Mouse (Mus musculus): ENCODE results near the gene 1700020L24Rik. TPM values are rescaled to one million over a fixed set of nuclear protein-coding genes. Genes with fewer than 3 reads are reported as not detected.

The 1700020L24Rik gene
- polyA plus RNA-seq, 1 experiment from 2014 or later = 1.0 TPM

DNA sequence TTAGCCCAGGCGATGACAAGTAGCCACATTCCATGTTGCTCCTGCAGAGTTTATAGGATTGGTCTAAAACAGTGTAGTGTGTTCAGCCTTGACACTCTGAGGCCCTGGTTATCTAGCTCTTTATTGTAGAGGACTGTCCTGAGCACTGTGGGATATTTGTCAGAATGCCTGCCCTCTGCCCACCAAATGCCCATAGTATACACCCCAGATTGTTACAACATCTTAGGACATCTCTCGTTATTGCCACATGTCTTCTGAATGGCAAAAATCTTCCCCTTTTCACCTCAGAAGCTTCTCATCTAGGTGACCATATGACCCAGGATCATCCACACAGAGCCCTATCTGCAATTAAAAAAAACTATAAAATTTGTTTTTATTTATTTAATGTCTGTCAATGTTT is 4.9 kb upstream of the 1700020L24Rik start:
- no peak for ATAC-seq
- WGBS = 80% methylated on average over 2 of the region's 2 CpGs
- H3K27me3 ChIP-seq (replicated peaks; ENCODE audit: control insufficient read depth, insufficient read depth, low read length) = 0 out of 2 replicates have a peak, but pooled peaks cover 5% of the 10 kb centered on the region
- H3K4me1 ChIP-seq (replicated peaks; ENCODE audit: control insufficient read depth, insufficient read depth, low read length) = no peaks in the 10 kb centered on the region
- H3K4me2 ChIP-seq (ENCODE audit: low read length) = no peak overlapping the region
- no peaks in the 10 kb centered on the region for H3K9me3 ChIP-seq (ENCODE audit: control insufficient read depth, low read length)
- no peaks in the 10 kb centered on the region for H3K36me3 ChIP-seq (ENCODE audit: control insufficient read depth, insufficient read depth)
- no peak overlapping the region for H3K9ac ChIP-seq (replicated peaks; ENCODE audit: low read depth, low read length)
- H3K27ac ChIP-seq (ENCODE audit: low read length) = no peak overlapping the region
- H3K4me3 ChIP-seq (replicated peaks; ENCODE audit: low read length) = no peak overlapping the region

DNA sequence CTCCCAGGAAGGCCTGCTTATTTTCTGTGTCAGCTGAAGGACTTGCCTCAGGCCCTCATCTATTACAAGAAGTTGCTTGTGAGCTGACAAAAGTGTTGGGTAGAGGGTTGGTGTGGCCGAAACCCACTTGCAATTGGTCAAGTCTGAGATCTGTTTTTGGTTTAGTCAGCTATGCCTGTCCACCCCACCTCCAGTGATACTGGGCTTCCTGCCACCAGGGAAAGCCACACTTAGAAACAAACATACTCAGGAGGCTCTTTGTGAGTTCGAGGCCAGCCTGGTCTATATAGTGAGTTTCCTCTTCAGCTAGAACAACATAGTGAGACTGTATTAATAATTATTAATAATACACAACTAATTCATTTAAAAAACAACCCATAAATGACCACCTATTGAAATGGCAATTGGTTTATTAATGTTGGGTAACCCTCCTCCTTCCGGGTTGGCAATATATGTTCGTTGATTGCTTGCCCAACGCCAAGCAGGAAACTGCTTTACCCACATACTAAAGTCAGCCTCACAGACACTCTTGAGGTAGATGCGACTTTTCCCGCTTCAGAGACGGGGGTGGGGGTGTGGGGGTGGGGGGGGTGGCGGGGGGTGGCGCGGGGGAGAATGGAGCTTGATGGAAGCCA is 2.1 kb downstream of the 1700020L24Rik start:
- Histone ChIP-seq H3K4me2 (ENCODE audit: low read length) (peak overlapping the region; percentile 77), H3K27ac (ENCODE audit: low read length) (no peak overlapping the region), H3K36me3 (ENCODE audit: control insufficient read depth, insufficient read depth) (no peaks in the 10 kb centered on the region), H3K9me3 (ENCODE audit: control insufficient read depth, low read length) (no peaks in the 10 kb centered on the region), H3K4me3 (replicated peaks; ENCODE audit: low read length) (peak overlapping the region; percentile 72), H3K9ac (replicated peaks; ENCODE audit: low read depth, low read length) (peak overlapping the region; percentile 72), H3K4me1 (replicated peaks; ENCODE audit: control insufficient read depth, insufficient read depth, low read length) (peaks cover 7% of the 10 kb centered on the region), H3K27me3 (replicated peaks; ENCODE audit: control insufficient read depth, insufficient read depth, low read length) (peaks cover 28% of the 10 kb centered on the region)
- WGBS = 33% methylated on average over 11 of the region's 11 CpGs
- no peak for ATAC-seq

DNA sequence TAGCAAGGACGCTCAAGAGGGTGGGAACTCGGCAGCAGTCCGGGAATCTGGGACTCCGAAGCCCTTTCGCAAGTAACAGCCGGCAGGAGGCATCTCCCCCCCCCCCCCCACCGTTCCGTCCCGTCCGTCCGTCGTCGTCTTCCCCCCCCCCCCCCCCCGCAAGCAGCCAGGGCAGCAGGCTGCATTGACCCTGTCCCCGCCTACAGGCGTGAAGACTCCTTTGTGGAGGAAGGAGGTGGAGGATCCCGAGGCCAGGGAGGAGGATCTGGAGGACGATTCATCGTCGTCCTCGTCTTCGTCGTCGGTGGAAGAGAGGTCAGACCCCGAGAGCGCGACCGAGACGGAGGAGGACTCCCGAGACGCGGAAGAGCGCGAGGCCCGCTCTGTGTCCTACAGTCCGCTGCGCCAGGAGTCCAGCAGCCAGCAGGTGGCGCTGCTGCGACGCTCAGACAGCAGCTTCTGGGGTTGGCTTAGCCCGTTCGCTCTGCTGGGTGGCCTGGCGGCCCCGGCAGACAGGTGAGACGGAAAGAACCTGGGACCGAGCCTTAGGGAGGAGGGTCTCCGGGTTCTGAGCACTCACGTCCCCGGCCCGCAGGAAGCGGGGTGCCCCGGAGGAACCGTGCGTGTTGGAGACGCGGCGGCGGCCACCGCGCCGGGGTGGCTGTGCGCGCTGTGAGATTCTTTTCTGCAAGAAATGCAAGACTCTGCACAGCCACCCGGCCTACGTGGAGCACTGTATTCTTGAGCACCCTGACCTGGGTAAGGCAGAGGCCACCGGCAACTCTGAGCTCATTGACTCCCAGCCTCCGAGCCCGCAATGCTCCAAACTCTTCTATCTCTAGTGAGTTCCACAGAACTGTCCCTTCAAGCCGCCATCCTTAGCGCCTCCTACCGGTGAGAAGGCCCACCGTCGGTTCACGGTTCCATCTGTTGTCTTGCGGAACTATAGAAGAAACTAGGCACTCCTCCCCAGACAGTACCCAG is 2.9 kb downstream of the 1700020L24Rik start:
- Histone ChIP-seq H3K36me3 (ENCODE audit: control insufficient read depth, insufficient read depth) (no peaks in the 10 kb centered on the region), H3K4me3 (replicated peaks; ENCODE audit: low read length) (peak overlapping the region; percentile 72), H3K9ac (replicated peaks; ENCODE audit: low read depth, low read length) (peak overlapping the region; percentile 72), H3K27me3 (replicated peaks; ENCODE audit: control insufficient read depth, insufficient read depth, low read length) (peaks cover 36% of the 10 kb centered on the region), H3K27ac (ENCODE audit: low read length) (no peak overlapping the region), H3K4me2 (ENCODE audit: low read length) (peak overlapping the region; percentile 77), H3K4me1 (replicated peaks; ENCODE audit: control insufficient read depth, insufficient read depth, low read length) (peaks cover 11% of the 10 kb centered on the region), H3K9me3 (ENCODE audit: control insufficient read depth, low read length) (no peaks in the 10 kb centered on the region)
- peak; percentile 95 for ATAC-seq
- WGBS = under 1% methylated on average over 66 of the region's 75 CpGs

DNA sequence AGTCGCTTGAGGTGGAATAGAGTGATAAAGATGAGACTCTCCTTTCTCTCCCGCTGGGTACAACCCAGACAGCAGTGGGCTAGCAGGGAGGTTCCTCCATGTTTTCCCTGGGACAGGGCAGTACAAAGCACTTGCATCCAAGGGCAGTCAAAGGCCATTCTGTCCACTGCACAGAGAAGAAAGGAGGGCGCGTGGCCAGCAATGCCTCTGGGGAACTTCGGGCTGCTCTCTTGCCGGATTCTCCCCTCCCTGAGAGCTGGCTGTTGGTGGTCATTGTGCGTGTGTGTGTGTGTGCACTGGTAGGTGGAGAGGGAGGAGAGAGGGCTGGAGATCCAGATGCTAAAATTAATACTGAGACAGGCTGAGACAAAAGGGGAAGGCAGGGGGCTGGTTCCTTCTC is 3.8 kb downstream of the 1700020L24Rik start:
- Histone ChIP-seq H3K4me3 (replicated peaks; ENCODE audit: low read length) (no peak overlapping the region), H3K9ac (replicated peaks; ENCODE audit: low read depth, low read length) (no peak overlapping the region), H3K27ac (ENCODE audit: low read length) (no peak overlapping the region), H3K9me3 (ENCODE audit: control insufficient read depth, low read length) (no peaks in the 10 kb centered on the region), H3K27me3 (replicated peaks; ENCODE audit: control insufficient read depth, insufficient read depth, low read length) (peaks cover 38% of the 10 kb centered on the region), H3K4me1 (replicated peaks; ENCODE audit: control insufficient read depth, insufficient read depth, low read length) (peaks cover 11% of the 10 kb centered on the region), H3K36me3 (ENCODE audit: control insufficient read depth, insufficient read depth) (no peaks in the 10 kb centered on the region), H3K4me2 (ENCODE audit: low read length) (no peak overlapping the region)
- no peak for ATAC-seq
- WGBS = 31% methylated on average over 7 of the region's 7 CpGs

DNA sequence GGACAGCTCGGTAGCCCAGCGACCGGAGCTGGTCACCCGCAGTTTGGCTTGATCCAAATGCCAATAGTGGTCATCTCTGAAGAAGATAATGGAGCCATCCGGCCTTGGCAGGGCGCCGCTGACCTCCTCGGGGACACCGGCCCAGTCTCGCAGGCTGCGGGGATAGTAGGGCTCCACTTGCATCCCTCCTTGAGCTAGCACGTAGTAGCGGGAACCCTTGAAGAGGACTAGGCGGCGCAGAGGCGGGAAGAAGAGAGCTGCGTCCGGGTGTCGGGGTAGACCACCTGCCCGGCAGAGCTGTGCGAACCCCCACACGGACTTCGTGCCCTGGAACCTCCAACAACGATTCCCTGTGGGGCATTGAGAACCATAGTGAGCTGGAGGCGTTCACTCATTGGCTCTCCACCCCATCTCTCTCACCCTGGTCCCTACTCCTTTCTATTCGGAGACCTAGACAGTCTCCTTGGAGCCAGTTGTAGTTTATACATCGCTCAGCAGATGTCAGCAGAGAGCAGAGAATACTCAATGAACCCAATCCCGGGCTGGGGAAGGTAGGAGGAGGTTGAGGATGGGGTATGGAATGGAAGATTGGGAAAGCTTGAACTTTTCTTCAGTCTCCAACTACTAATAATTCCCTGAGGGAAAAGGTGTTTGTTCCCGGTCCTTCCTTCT is 5.3 kb downstream of the 1700020L24Rik start:
- peak overlapping the region; percentile 30 for H3K4me2 ChIP-seq (ENCODE audit: low read length)
- no peak overlapping the region for H3K9ac ChIP-seq (replicated peaks; ENCODE audit: low read depth, low read length)
- 0 out of 2 replicates have a peak, but pooled peaks have one; percentile 16 for ATAC-seq
- H3K27me3 ChIP-seq (replicated peaks; ENCODE audit: control insufficient read depth, insufficient read depth, low read length) = peaks cover 38% of the 10 kb centered on the region
- H3K4me3 ChIP-seq (replicated peaks; ENCODE audit: low read length) = peak overlapping the region; percentile 6; the same call in 1 of the 2 replicates
- H3K36me3 ChIP-seq (ENCODE audit: control insufficient read depth, insufficient read depth) = no peaks in the 10 kb centered on the region
- H3K4me1 ChIP-seq (replicated peaks; ENCODE audit: control insufficient read depth, insufficient read depth, low read length) = peaks cover 11% of the 10 kb centered on the region
- H3K9me3 ChIP-seq (ENCODE audit: control insufficient read depth, low read length) = no peaks in the 10 kb centered on the region
- H3K27ac ChIP-seq (ENCODE audit: low read length) = no peak overlapping the region
- WGBS = 12% methylated on average over 28 of the region's 29 CpGs

DNA sequence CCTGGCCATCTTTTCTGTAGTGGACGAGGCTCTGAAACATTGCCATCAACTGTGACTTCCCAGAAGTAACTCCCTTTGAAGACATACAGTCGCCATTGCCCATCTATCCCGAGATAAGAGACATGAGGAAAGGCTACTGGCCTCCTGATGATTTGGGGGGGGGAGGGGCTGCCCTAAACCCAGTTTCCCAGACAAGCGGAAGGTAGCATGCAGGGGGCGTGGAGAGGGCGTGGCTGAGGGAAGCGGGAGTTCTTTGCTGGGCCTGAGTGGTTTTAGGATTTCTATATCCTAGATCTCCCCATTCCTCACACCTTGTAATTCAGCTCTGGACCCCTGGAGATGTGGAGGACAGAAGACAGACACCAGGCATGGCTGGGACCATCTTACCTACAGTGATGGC is 6.3 kb downstream of the 1700020L24Rik start:
- ATAC-seq = no peak
- no peak overlapping the region for H3K4me2 ChIP-seq (ENCODE audit: low read length)
- no peaks in the 10 kb centered on the region for H3K36me3 ChIP-seq (ENCODE audit: control insufficient read depth, insufficient read depth)
- peaks cover 18% of the 10 kb centered on the region for H3K4me1 ChIP-seq (replicated peaks; ENCODE audit: control insufficient read depth, insufficient read depth, low read length)
- no peak overlapping the region for H3K4me3 ChIP-seq (replicated peaks; ENCODE audit: low read length)
- peaks cover 38% of the 10 kb centered on the region for H3K27me3 ChIP-seq (replicated peaks; ENCODE audit: control insufficient read depth, insufficient read depth, low read length)
- H3K9ac ChIP-seq (replicated peaks; ENCODE audit: low read depth, low read length) = no peak overlapping the region
- WGBS = 12% methylated on average over 7 of the region's 7 CpGs
- H3K9me3 ChIP-seq (ENCODE audit: control insufficient read depth, low read length) = no peaks in the 10 kb centered on the region
- no peak overlapping the region for H3K27ac ChIP-seq (ENCODE audit: low read length)

DNA sequence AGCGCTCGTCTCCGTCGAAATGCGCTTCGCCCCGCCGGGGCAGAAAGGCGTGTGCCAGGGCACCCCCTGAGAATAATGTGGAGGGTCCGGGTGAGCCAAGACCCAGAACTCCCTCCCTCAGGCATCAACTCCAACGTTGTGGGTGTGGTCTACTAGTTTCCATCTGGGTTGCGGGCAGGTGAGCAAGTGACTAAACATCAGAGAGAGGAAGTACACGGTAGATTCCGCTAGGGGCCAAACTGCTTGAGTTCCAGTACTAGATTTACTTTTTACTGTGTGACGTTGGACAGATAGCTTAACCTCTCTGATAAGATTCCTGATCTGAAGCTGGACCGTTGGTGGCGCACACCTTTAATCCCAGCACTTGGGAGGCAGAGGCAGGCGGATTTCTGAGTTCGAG is 7.5 kb downstream of the 1700020L24Rik start:
- H3K4me1 ChIP-seq (replicated peaks; ENCODE audit: control insufficient read depth, insufficient read depth, low read length) = peaks cover 18% of the 10 kb centered on the region
- peaks cover 38% of the 10 kb centered on the region for H3K27me3 ChIP-seq (replicated peaks; ENCODE audit: control insufficient read depth, insufficient read depth, low read length)
- H3K4me3 ChIP-seq (replicated peaks; ENCODE audit: low read length) = no peak overlapping the region; the same call in 1 of the 2 replicates
- H3K36me3 ChIP-seq (ENCODE audit: control insufficient read depth, insufficient read depth) = no peaks in the 10 kb centered on the region
- no peak for ATAC-seq
- peak overlapping the region; percentile 20 for H3K4me2 ChIP-seq (ENCODE audit: low read length)
- 0 out of 2 replicates have a peak overlapping the region, but pooled peaks have one; percentile 10 for H3K9ac ChIP-seq (replicated peaks; ENCODE audit: low read depth, low read length)
- WGBS = 31% methylated on average over 19 of the region's 19 CpGs
- H3K9me3 ChIP-seq (ENCODE audit: control insufficient read depth, low read length) = no peaks in the 10 kb centered on the region
- H3K27ac ChIP-seq (ENCODE audit: low read length) = no peak overlapping the region

DNA sequence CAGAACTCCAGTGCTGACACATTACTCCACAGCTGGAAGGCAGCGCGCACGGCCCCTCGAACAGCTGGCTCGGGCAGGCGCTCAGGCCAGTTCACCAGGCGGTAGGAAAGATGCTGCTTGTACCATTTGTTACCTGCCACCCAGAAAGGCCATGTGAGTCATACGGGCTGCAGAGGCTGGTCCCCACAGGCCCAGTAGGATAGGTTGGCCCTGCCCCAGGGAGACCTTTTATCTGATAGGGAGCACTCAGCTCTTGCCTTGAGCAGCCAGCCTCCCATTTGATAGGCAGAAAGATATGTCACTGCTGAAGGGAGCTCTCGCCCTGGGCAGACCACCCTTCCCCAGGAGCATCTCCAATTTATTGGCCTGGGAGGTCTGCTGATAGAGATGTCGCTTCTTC is 10.1 kb downstream of the 1700020L24Rik start:
- Histone ChIP-seq H3K27me3 (replicated peaks; ENCODE audit: control insufficient read depth, insufficient read depth, low read length) (peaks cover 23% of the 10 kb centered on the region), H3K9ac (replicated peaks; ENCODE audit: low read depth, low read length) (no peak overlapping the region), H3K27ac (ENCODE audit: low read length) (no peak overlapping the region), H3K36me3 (ENCODE audit: control insufficient read depth, insufficient read depth) (no peaks in the 10 kb centered on the region), H3K9me3 (ENCODE audit: control insufficient read depth, low read length) (no peaks in the 10 kb centered on the region), H3K4me2 (ENCODE audit: low read length) (no peak overlapping the region), H3K4me3 (replicated peaks; ENCODE audit: low read length) (no peak overlapping the region), H3K4me1 (replicated peaks; ENCODE audit: control insufficient read depth, insufficient read depth, low read length) (peaks cover 16% of the 10 kb centered on the region)
- ATAC-seq = no peak
- WGBS = 78% methylated on average over 10 of the region's 10 CpGs

All from forebrain, embryonic 16.5 days (tissue).